Comparison of ENCODE assay signal across 24 mouse cellular contexts in the genomic region with DNA sequence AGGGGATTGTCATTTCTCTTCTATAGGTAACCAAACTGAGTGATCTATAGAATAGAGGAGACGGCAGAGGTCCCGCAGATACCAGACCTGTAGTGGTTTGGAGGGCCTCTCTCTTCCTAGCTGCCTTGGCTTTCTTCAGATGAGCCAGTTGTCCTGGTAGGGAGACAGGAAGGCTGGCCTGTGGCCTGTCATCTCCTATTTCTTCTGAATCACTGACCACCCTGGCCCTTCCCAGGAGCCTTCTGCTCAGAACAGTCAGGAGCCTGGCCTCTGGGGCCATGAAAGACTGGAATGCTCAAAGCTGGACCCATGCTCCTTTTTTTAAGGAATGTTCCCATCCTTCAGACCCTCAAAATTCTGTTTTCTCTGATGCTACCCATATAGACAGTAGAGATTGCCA. TPM values are rescaled to one million over a fixed set of nuclear protein-coding genes. Genes with fewer than 3 reads are reported as not detected.
DNase-seq lines count a peak whose midpoint lies in the region; TF ChIP-seq lines count a peak whose summit lies in the region.
"Had no signal": no experiment of that assay in that cellular context is flagged by ENCODE, and none has a peak within 500 bp of the region (broad histone marks: within the 10 kb centered on the region; RNA-seq: fewer than 3 reads in every experiment).

No protein-coding gene starts in this region.

- no peak for DNase-seq in layer of hippocampus, adult 2 months (ENCODE audit: low spot score in 2 of 2)
- no peak for DNase-seq in layer of hippocampus, postnatal 36 days
- DNase-seq in cerebellum, adult 11 months: peak; percentile 70
- DNase-seq in cerebellum, adult 9-10 months: peak; percentile 87
- DNase-seq in cerebellum, postnatal 36 days: peak; percentile 70 to 74
- no peak for DNase-seq in liver
- DNase-seq in adrenal gland, adult 8-10 months: no peak
- DNase-seq: gastrocnemius, postnatal 36 days; heart, adult 2 months; kidney, adult 9 months; kidney, postnatal 10 days; layer of hippocampus, adult 9-11 months; liver, embryonic 13.5 days; lung, adult 18-20 months; lung, postnatal 10 days; midbrain, embryonic 14.5 days had no signal

- H3K27ac ChIP-seq in layer of hippocampus, adult 2 months: 0 out of 2 replicates have a peak overlapping the region, but pooled peaks have one; percentile 18
- H3K27ac ChIP-seq: embryonic facial prominence, embryonic 13.5 days; forebrain, embryonic 10.5 days; forebrain, embryonic 15.5 days; hindbrain, embryonic 14.5 days; limb, embryonic 13.5 days; liver, embryonic 13.5 days; macrophage; neural tube, embryonic 15.5 days had no signal

- TF ChIP-seq CTCF in layer of hippocampus, adult 2 months (conservative IDR thresholded peaks at IDR 0.05): no peak

- H3K4me3 ChIP-seq in layer of hippocampus, adult 2 months: no peak overlapping the region
- H3K4me3 ChIP-seq: embryonic facial prominence, embryonic 13.5 days; forebrain, embryonic 10.5 days; forebrain, embryonic 15.5 days; heart, embryonic 12.5 days; limb, embryonic 13.5 days; liver, embryonic 13.5 days; neural tube, embryonic 15.5 days had no signal

RNA-seq across cellular contexts. Expression of a gene that starts 33.8 kb away (rescaled TPM):
- 100 to 1,000 TPM; 177 to 179 TPM for total RNA-seq in layer of hippocampus, adult 2 months (2021)
- 100 to 1,000 TPM; 157 to 165 TPM for total RNA-seq in layer of hippocampus, postnatal 36 days (2021)
- 10 to 100 TPM; 31.6 to 64.3 (median 46.3) TPM for total RNA-seq in adrenal gland, adult 8-10 months (2022)

RNA-seq across cellular contexts. Expression of a gene that starts 54.9 kb away (rescaled TPM):
- 10 to 100 TPM; 47.4 to 66.1 TPM for total RNA-seq in layer of hippocampus, adult 2 months (2021)
- 10 to 100 TPM; 54.2 to 62.3 TPM for total RNA-seq in layer of hippocampus, postnatal 36 days (2021)
- total RNA-seq in adrenal gland, adult 8-10 months (2022): 10 to 100 TPM; 57.9 to 98.4 (median 77.3) TPM

Comparison
In these comparisons a context has a peak if more than half of its experiments do, and no peak if none do; other contexts are left out.
1. DNase-seq: peak in cerebellum, adult 11 months (single experiment), cerebellum, adult 9-10 months (single experiment) and cerebellum, postnatal 36 days (2 of 2); none in layer of hippocampus, adult 2 months (0 of 2), layer of hippocampus, postnatal 36 days (0 of 2), liver (single experiment) and adrenal gland, adult 8-10 months (single experiment).